Mouse (Mus musculus) forebrain, embryonic 16.5 days (tissue): ENCODE measurements around the gene Abca8b. TPM values are rescaled to one million over a fixed set of nuclear protein-coding genes. Genes with fewer than 3 reads are reported as not detected.
"Not testable (repeated sequence)": the region's sequence is repeated elsewhere in the genome, so short reads cannot be mapped to it uniquely, and the experiment has no call there.

ENCODE experiments used
- ATAC-seq: fragments of 200-750 bp; cut with Nextera tagmentation; 2 replicates; pipeline ENCODE4 v1.8.0; 2017; ENCODE audit warnings: mild to moderate bottlenecking, moderate library complexity
- H3K27ac ChIP-seq: fragments of 300-500 bp; sonication (generic); 2 replicates; pipeline ENCODE4 v1.5.1; 2014; ENCODE audit warnings: low read length, control low read depth
- H3K27me3 ChIP-seq: fragments of 300-500 bp; sonication (generic); replicated peaks from 2 replicates; pipeline ENCODE4 v1.6.1; 2014; ENCODE audit warnings: low read length; ENCODE audit not compliant: control insufficient read depth, insufficient read depth
- H3K36me3 ChIP-seq: fragments of 300-500 bp; sonication (generic); 2 replicates; pipeline ENCODE4 v1.6.1; 2014; ENCODE audit not compliant: control insufficient read depth, insufficient read depth
- H3K4me1 ChIP-seq: fragments of 300-500 bp; sonication (generic); replicated peaks from 2 replicates; pipeline ENCODE4 v1.6.1; 2014; ENCODE audit warnings: low read length; ENCODE audit not compliant: control insufficient read depth, insufficient read depth
- H3K4me2 ChIP-seq: fragments of 300-500 bp; sonication (generic); 2 replicates; pipeline ENCODE4 v1.6.1; 2014; ENCODE audit warnings: mild to moderate bottlenecking, low read length, control low read depth
- H3K4me3 ChIP-seq: fragments of 300-500 bp; sonication (generic); replicated peaks from 2 replicates; pipeline ENCODE4 v1.5.1; 2014; ENCODE audit warnings: mild to moderate bottlenecking, low read length, control low read depth
- H3K9ac ChIP-seq: fragments of 300-500 bp; sonication (generic); replicated peaks from 2 replicates; pipeline ENCODE4 v1.6.1; 2014; ENCODE audit warnings: low read depth, low read length, control low read depth
- H3K9me3 ChIP-seq: fragments of 300-500 bp; sonication (generic); 2 replicates; pipeline ENCODE4 v1.6.1; 2016; ENCODE audit warnings: low read length; ENCODE audit not compliant: control insufficient read depth
- WGBS: fragments of 180-500 bp; shearing (Covaris S2); extraction: QIAGEN DNeasy Blood & Tissue Kit; methylation state at CpG from one replicate; pipeline ENCODE4 v1.1.7; 2014; 5-methylcytosine and 5-hydroxymethylcytosine counted together
- polyA plus RNA-seq: library from polyadenylated mRNA; unstranded; fragments of >200 nt; fragmentation: Nextera tagmentation; extraction: Ambion mirVana; gene quantifications from 2 replicates; pipeline ENCODE4 v1.2.1, GENCODE M21; 2015

Gene Abca8b
- polyA plus RNA-seq, 1 experiment from 2014 or later, result 1.2 TPM

GRCm38 (mm10) chr11:109987460-109988072, 8.1 kb downstream of the Abca8b start:
- 43% methylated on average over 11 of the region's 11 CpGs for WGBS
- H3K4me1 ChIP-seq, H3K27me3 ChIP-seq, H3K4me3 ChIP-seq, H3K36me3 ChIP-seq, ATAC-seq, H3K9me3 ChIP-seq, H3K27ac ChIP-seq, H3K4me2 ChIP-seq, H3K9ac ChIP-seq: not testable (repeated sequence)

DNA sequence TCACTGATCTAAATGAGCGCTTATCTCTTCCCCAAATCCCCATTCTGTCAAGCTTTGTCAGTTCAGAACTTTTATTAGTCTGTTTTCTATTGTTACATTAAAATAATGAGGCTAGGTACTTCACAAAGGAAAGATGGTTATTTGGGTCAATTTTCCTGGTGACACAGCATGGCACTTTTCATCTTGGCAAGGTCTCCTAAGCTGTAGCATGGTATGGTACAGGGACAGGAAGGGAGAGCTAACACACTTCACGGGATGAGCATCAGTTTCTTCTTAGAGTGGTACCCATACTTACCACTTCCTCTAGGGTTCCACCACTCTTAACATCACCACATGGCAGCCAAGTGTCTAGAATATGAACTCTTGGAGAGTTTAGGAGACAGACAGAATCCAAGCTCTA, 13.8 kb downstream of the Abca8b start:
- H3K4me2 ChIP-seq, result no peak overlapping the region
- no peaks in the 10 kb centered on the region for H3K9me3 ChIP-seq
- H3K4me3 ChIP-seq, result no peak overlapping the region
- H3K27ac ChIP-seq, result no peak overlapping the region
- H3K27me3 ChIP-seq, result no peaks in the 10 kb centered on the region
- ATAC-seq, result no peak
- WGBS, result 91% methylated on average over 2 of the region's 2 CpGs
- no peaks in the 10 kb centered on the region for H3K36me3 ChIP-seq
- no peaks in the 10 kb centered on the region for H3K4me1 ChIP-seq
- no peak overlapping the region for H3K9ac ChIP-seq

DNA sequence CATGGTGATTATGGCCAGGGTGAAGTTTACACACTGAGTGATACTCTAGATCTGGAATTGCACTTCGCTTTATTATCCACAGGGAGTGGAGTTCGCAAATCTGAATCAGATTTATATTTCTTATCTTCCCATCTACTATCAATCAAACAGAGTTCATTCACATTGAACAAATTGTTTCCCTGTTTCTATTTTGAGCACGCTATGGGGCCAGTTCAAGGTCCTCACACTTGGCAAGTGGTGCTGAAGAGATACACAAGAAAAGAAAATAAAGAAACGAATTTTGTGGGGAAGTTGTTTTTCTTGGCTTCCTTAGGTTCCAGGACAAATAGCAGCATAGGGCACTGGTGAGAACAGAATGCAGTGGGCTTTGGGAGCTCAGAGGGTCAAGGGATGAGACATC, 25.1 kb downstream of the Abca8b start:
- no peaks in the 10 kb centered on the region for H3K36me3 ChIP-seq

DNA sequence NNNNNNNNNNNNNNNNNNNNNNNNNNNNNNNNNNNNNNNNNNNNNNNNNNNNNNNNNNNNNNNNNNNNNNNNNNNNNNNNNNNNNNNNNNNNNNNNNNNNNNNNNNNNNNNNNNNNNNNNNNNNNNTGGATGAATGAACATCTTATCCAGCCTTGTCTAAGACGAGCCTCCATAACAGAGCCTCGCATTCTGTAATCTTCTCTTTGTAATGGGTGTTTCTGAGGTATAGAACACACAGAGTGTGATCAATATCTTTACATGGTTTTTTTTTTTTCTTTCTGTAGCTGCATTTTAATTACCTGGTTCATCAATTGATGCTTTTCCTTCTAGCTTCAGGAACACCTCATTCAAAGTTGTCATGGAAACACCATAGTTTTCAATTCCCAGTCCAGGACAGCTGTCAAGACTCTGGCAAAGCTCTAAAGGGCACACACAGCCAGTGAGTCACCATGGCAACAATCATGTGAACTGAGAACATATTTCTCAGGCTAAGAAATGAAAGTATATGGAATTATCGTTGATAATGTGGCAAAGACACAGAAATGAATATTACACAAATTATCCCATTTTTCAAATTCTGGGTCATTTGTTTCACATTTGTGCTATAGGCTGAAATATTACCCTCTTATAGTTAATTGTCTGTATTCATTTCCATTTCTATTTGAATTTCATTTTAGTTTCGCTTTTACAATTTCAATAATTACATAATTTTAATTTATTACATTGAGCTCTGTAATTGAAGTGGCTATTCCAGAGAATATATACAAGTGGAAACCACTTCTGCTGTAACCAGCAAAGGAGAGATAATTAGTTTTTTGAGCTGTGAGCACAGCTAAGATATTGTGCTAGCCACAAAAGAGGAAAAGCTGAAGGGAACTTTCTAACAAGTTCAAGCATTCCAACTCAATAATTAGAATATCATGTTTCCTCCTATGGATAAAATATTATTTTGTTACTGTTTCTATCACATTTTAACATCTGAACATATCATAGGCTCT, 33.9 kb downstream of the Abca8b start:
- 23% methylated on average over 4 of the region's 4 CpGs for WGBS
- H3K9ac ChIP-seq, result no peak overlapping the region
- no peaks in the 10 kb centered on the region for H3K9me3 ChIP-seq
- H3K4me3 ChIP-seq, result no peak overlapping the region
- H3K4me2 ChIP-seq, result no peak overlapping the region; the same call in 1 of the 2 replicates
- H3K27ac ChIP-seq, result no peak overlapping the region
- no peaks in the 10 kb centered on the region for H3K36me3 ChIP-seq
- ATAC-seq, result peak; percentile 95
- H3K27me3 ChIP-seq, result no peaks in the 10 kb centered on the region
- H3K4me1 ChIP-seq, result peaks cover 3% of the 10 kb centered on the region; the same call in 1 of the 2 replicates

More for the DNA sequence above, 25.1 kb downstream of the Abca8b start:
- Histone ChIP-seq H3K9ac (no peak overlapping the region), H3K9me3 (no peaks in the 10 kb centered on the region), H3K4me3 (no peak overlapping the region), H3K4me1 (no peaks in the 10 kb centered on the region), H3K4me2 (no peak overlapping the region), H3K27me3 (no peaks in the 10 kb centered on the region), H3K27ac (no peak overlapping the region)
- ATAC-seq, result no peak
- WGBS, result 89% methylated on average over 4 of the region's 4 CpGs

DNA sequence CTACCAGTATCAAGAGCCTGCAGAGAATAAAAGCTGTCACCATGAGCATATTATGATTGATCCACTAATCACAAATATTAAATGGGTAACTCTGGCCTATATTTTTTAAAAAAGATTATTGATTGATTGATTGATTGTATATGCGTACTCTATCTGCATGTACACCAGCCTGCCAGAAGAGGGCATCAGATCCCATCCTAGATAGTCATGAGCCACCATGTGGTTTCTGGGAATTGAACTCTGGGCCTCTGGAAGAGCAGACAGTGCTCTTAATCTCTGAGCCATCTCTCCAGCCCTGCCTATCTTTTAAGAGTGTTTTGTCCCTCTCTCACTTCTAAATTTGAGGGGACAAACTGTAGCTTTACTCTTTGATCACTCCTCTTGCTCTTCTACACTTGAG, 40.5 kb downstream of the Abca8b start:
- WGBS, result 84% methylated on average over 1 of the region's 1 CpGs

DNA sequence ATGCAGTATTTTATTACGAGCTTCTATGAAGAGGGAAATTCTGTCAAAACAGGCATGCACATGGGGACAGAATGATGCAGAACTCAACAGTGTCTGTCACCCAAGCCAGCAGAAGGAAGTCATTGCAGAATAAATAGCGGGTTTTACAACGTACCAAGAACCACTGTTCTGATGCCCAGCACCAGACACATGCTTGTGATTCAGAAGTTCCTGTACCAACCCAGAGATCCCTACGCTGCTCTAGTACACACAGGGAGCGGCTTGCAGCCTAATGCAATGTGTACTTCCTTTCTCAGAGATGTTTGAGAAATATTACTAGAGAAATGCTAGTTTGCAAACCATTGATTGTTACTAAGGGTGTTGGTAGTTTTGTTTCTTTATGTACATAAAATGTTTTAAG, 58.7 kb downstream of the Abca8b start:
- no peaks in the 10 kb centered on the region for H3K4me1 ChIP-seq
- no peaks in the 10 kb centered on the region for H3K9me3 ChIP-seq
- no peak overlapping the region for H3K9ac ChIP-seq
- H3K27me3 ChIP-seq, result no peaks in the 10 kb centered on the region
- H3K4me3 ChIP-seq, result no peak overlapping the region
- H3K27ac ChIP-seq, result no peak overlapping the region
- ATAC-seq, result no peak
- H3K4me2 ChIP-seq, result no peak overlapping the region
- no peaks in the 10 kb centered on the region for H3K36me3 ChIP-seq
- 90% methylated on average over 5 of the region's 5 CpGs for WGBS

More for the DNA sequence above, 40.5 kb downstream of the Abca8b start:
- H3K27ac ChIP-seq, result no peak overlapping the region
- no peaks in the 10 kb centered on the region for H3K4me1 ChIP-seq
- H3K27me3 ChIP-seq, result no peaks in the 10 kb centered on the region
- H3K4me2 ChIP-seq, result no peak overlapping the region
- no peak for ATAC-seq
- no peak overlapping the region for H3K9ac ChIP-seq
- no peaks in the 10 kb centered on the region for H3K9me3 ChIP-seq
- H3K36me3 ChIP-seq, result no peaks in the 10 kb centered on the region
- no peak overlapping the region for H3K4me3 ChIP-seq

DNA sequence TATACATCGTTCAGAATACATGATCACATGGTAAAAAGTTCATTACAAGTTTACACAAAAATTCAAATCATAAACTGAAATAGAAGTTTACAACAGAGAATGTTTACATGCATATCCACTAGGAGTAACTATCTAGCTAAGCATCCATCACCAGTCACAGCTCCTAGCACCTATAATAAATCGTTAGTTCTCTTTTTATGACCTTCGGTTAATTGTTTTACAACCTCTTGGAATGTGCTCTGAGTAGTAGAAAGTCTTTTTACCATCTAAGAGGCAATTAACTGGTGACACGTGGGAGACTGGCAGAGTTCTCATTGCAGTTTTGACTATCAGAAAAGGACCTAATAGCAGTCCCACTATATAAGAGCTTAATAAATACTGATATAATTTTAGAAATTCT, 62.4 kb downstream of the Abca8b start:
- H3K4me2 ChIP-seq, ATAC-seq, H3K4me3 ChIP-seq, H3K4me1 ChIP-seq, H3K27ac ChIP-seq, H3K9ac ChIP-seq, H3K9me3 ChIP-seq, H3K27me3 ChIP-seq, H3K36me3 ChIP-seq: not testable (repeated sequence)
- 60% methylated on average over 4 of the region's 4 CpGs for WGBS

DNA sequence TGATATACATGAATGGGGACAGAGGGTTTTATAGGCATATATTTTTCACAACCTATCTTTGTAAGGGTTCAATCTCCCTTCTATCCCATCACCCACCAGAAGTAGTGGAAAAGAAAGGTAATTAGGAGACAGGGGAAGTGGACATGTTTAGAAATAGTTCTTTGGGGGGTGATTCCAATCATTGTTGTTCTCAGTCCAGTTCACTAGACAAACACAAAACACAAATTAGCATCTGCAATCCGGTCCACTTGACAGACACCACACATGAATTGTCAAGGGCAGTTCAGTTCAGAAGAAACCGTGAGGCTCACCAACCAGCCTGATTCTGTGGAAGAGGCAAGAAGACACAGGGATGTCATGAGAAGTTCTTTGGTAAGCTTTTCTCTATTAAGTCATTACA, 67.2 kb downstream of the Abca8b start:
- H3K4me3 ChIP-seq, result no peak overlapping the region
- no peaks in the 10 kb centered on the region for H3K4me1 ChIP-seq
- H3K9ac ChIP-seq, result no peak overlapping the region
- H3K4me2 ChIP-seq, result no peak overlapping the region
- no peaks in the 10 kb centered on the region for H3K9me3 ChIP-seq
- no peaks in the 10 kb centered on the region for H3K27me3 ChIP-seq
- H3K36me3 ChIP-seq, result no peaks in the 10 kb centered on the region
- ATAC-seq, result no peak
- H3K27ac ChIP-seq, result no peak overlapping the region
- 11% methylated on average over 2 of the region's 2 CpGs for WGBS

GRCm38 (mm10) chr11:109926718-109927680, 68.6 kb downstream of the Abca8b start:
- 60% methylated on average over 7 of the region's 7 CpGs for WGBS
- Histone ChIP-seq H3K9ac (no peak overlapping the region), H3K4me2 (no peak overlapping the region), H3K27me3 (no peaks in the 10 kb centered on the region), H3K36me3 (no peaks in the 10 kb centered on the region), H3K4me1 (no peaks in the 10 kb centered on the region), H3K9me3 (no peaks in the 10 kb centered on the region), H3K4me3 (no peak overlapping the region), H3K27ac (no peak overlapping the region)
- ATAC-seq, result no peak
